ENCODE assay signal across 8 mouse cellular contexts in the genomic region with DNA sequence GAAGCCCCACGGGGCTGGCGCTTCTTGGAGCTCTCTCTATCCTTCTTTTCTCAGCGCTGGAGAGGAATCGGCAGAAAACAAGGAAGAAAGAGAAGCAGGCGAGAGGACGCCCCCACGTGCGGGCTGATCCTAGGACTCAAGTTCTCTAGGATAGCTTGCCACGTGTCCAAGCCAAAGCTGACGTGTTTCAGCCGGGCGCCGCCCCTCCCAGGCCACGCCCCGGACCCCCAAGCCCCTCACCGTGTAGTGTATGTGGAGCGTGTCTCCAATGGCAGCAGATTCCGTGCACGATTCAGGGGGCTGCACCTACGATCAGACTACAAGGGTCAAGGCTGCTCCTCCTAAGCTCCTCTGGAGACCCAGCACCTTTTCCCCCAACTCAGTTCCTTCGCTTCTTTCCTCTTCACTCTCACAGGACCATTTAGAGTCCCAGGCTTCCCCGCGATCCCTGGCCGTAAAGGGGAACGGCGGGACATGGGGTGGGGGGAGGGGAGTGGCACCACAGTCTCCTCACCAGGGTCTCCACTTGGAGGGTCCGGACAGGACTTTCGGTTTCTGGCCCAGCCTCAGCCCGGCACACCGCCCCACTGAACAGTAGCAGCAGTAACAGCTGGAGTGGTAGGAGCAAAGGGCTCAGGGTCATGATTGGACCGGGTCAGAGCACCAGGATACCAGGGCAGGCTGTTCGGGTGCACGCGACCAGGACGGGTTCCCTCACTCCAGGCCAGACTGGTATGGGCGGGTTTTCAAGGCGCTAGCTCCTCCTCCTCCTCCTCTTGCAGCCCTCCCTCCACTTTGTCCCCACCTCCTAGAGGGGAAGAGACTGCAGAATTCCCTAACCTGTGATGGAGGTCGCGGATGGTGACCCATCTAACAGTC. TPM values are rescaled to one million over a fixed set of nuclear protein-coding genes. Genes with fewer than 3 reads are reported as not detected.
A peak's percentile ranks its signal among the peaks of the same experiment; 100 is the strongest.
DNase-seq lines count a peak whose midpoint lies in the region; ATAC-seq and TF ChIP-seq lines count a peak whose summit lies in the region.

Fkbp11 (minus strand) TSS at position 756 of the 879 bp plus-strand sequence.

- intact Hi-C loops in gastrocnemius, postnatal 36 days (cut with DNase I): no loop called here

- peak; percentile 81 for TF ChIP-seq POLR2A in myocyte (IDR thresholded peaks at IDR 0.05; ENCODE audit: insufficient read length, low read depth)

- under 1% methylated on average over 39 of the region's 39 CpGs for WGBS in liver, embryonic 13.5 days (ENCODE audit: insufficient replicate concordance)

- H3K9ac ChIP-seq in liver, embryonic 13.5 days: peak within 1 kb of the TSS; percentile 73

- no peaks in the 10 kb centered on the region for H3K36me3 ChIP-seq in liver, embryonic 13.5 days
- no peaks in the 10 kb centered on the region for H3K36me3 ChIP-seq in myocyte (ENCODE audit: control insufficient read depth, insufficient read depth)

- no peaks in the 10 kb centered on the region for H3K79me2 ChIP-seq in myocyte (ENCODE audit: control insufficient read depth, insufficient read depth)

- H3K27ac ChIP-seq in liver, embryonic 13.5 days: peak within 1 kb of the TSS; percentile 70

- peak within 1 kb of the TSS; percentile 93 for H3K4me2 ChIP-seq in liver, embryonic 13.5 days
- H3K4me2 ChIP-seq in myocyte (ENCODE audit: low read depth): peak within 1 kb of the TSS; percentile 100

- H3ac ChIP-seq in myocyte (ENCODE audit: control insufficient read depth, insufficient read length): peak within 1 kb of the TSS; percentile 17

- H3K27me3 ChIP-seq in liver, embryonic 13.5 days: peaks cover 48% of the 10 kb centered on the region
- no peaks in the 10 kb centered on the region for H3K27me3 ChIP-seq in myocyte (ENCODE audit: control insufficient read depth, insufficient read depth, insufficient read length)

- peak; percentile 76 for ATAC-seq in liver, embryonic 13.5 days (ENCODE audit: low read depth)

- H3K4me3 ChIP-seq in liver, embryonic 13.5 days (replicated peaks): peak within 1 kb of the TSS; percentile 67
- H3K4me3 ChIP-seq in myocyte: peak within 1 kb of the TSS; percentile 50

- peaks cover 46% of the 10 kb centered on the region for H3K4me1 ChIP-seq in liver, embryonic 13.5 days (replicated peaks)

- no peaks in the 10 kb centered on the region for H3K9me3 ChIP-seq in liver, embryonic 13.5 days (replicated peaks)

- peak; percentile 84 for DNase-seq in 3T3-L1 (ENCODE audit: low read depth, low spot score)
- peak; percentile 71 for DNase-seq in WW6 (ENCODE audit: low read depth, low spot score)
- DNase-seq in cerebellum, postnatal 36 days: peak; percentile 33 to 36
- DNase-seq in gastrocnemius, postnatal 36 days: peak; percentile 38 to 44
- DNase-seq in induced T-regulatory cell, adult 2 months (ENCODE audit: low read depth): peak; percentile 53
- DNase-seq in liver, embryonic 13.5 days: peak; percentile 60
- peak; percentile 38 for DNase-seq in urinary bladder, postnatal 25 days (ENCODE audit: low spot score)

TF ChIP-seq in myocyte, 11 proteins besides CTCF, POLR2A, EP300 and RAD21:
- TF ChIP-seq MYOG (IDR thresholded peaks at IDR 0.05; ENCODE audit: control insufficient read depth in 1 of 3, insufficient read depth in 1 of 3, insufficient read length in 2 of 3, low read depth in 2 of 3) (peak in 1 of 3 experiments; percentile 33), MAX (IDR thresholded peaks at IDR 0.05; ENCODE audit: low read depth) (peak; percentile 72), POLR2AphosphoS2 (IDR thresholded peaks at IDR 0.05; ENCODE audit: insufficient read length, low read depth) (peak; percentile 89), E2F4 (IDR thresholded peaks at IDR 0.05; ENCODE audit: insufficient read depth) (no peak), USF1 (IDR thresholded peaks at IDR 0.05; ENCODE audit: low read depth) (peak; percentile 78), MYOD1 (IDR thresholded peaks at IDR 0.05; ENCODE audit: control insufficient read depth in 1 of 3, insufficient read length in 2 of 3, low read depth in 2 of 3) (no peak), REST (IDR thresholded peaks at IDR 0.05; ENCODE audit: insufficient read depth, insufficient read length) (no peak), TCF3 (IDR thresholded peaks at IDR 0.05; ENCODE audit: insufficient read length, low read depth) (no peak)

RNA-seq across cellular contexts. Expression of gene Fkbp11, which starts in this region (rescaled TPM):
- total RNA-seq in gastrocnemius, postnatal 36 days (2021): 1 to 10 TPM; 1.4 to 1.7 TPM
- polyA plus RNA-seq in liver, embryonic 13.5 days (2015; fragmentation: Nextera tagmentation; extraction: Ambion mirVana): 91.3 and 91.7 TPM in 2 replicates
- polyA plus RNA-seq in myocyte (2012; fragmentation: generic; extraction: Trizol): 52.9 TPM

Comparison
In these comparisons a context has a peak if more than half of its experiments do, and no peak if none do; other contexts are left out.
1. Peak in every context shown above with its lines: DNase-seq, ATAC-seq, H3K4me3 ChIP-seq and H3K27ac ChIP-seq.